Mouse (Mus musculus) cortical plate, adult 2 months (tissue): ENCODE measurements around the gene Poc1b. TPM values are rescaled to one million over a fixed set of nuclear protein-coding genes. Genes with fewer than 3 reads are reported as not detected.

Experiments used
- H3K27ac ChIP-seq: fragments of 200-500 bp; 2 replicates; pipeline ENCODE4 v1.5.1; 2012; ENCODE audit warnings: low read length, control low read depth, inconsistent platforms; ENCODE audit not compliant: insufficient read depth
- H3K4me1 ChIP-seq: fragments of 200-500 bp; 2 replicates; pipeline ENCODE4 v1.6.1; 2011; ENCODE audit warnings: low read length; ENCODE audit not compliant: control insufficient read depth, insufficient read depth
- H3K4me3 ChIP-seq: fragments of 200-500 bp; 2 replicates; pipeline ENCODE4 v1.5.1; 2011; ENCODE audit warnings: mild to moderate bottlenecking, low read length, control low read depth; ENCODE audit not compliant: insufficient read depth
- CTCF ChIP-seq: fragments of 200-500 bp; IDR thresholded peaks from 2 replicates; pipeline ENCODE4 v1.5.1; 2011; ENCODE audit warnings: mild to moderate bottlenecking, control low read depth, low read length; ENCODE audit not compliant: insufficient read depth; ENCODE audit errors: extremely low read depth
- POLR2A ChIP-seq: fragments of 200-500 bp; IDR thresholded peaks from 2 replicates; pipeline ENCODE4 v1.6.1; 2011; ENCODE audit warnings: mild to moderate bottlenecking, low read length, control low read depth; ENCODE audit not compliant: insufficient read depth; ENCODE audit errors: extremely low read depth
- polyA plus RNA-seq: library from polyadenylated mRNA; depleted of rRNA; stranded (reverse); fragments of >200 nt; gene quantifications from 2 replicates; pipeline ENCODE4 v1.2.3, GENCODE M21; 2012

Gene Poc1b
- polyA plus RNA-seq, 1 experiment, result 11.2 TPM

GRCm38 (mm10) chr10:99234336-99234735, 127.5 kb downstream of the Poc1b start:
- Histone ChIP-seq H3K4me3 (no peak overlapping the region), H3K4me1 (0 out of 2 replicates have a peak, but pooled peaks cover 1% of the 10 kb centered on the region), H3K27ac (no peak overlapping the region)
- TF ChIP-seq CTCF (no peak), POLR2A (no peak)

- Histone ChIP-seq H3K27ac (no peak overlapping the region), H3K4me3 (no peak overlapping the region), H3K4me1 (0 out of 2 replicates have a peak, but pooled peaks cover 1% of the 10 kb centered on the region)
- TF ChIP-seq CTCF (no peak), POLR2A (no peak)
Measured at GRCm38 (mm10) chr10:99235081-99235480, 128.2 kb downstream of the Poc1b start.

GRCm38 (mm10) chr10:99237205-99237832, 130.5 kb downstream of the Poc1b start:
- no peak for TF ChIP-seq POLR2A
- TF ChIP-seq CTCF, result no peak
- H3K4me1 ChIP-seq, result peaks cover 4% of the 10 kb centered on the region; the same call in 1 of the 2 replicates
- H3K27ac ChIP-seq, result no peak overlapping the region
- H3K4me3 ChIP-seq, result no peak overlapping the region

- Histone ChIP-seq H3K4me3 (no peak overlapping the region), H3K4me1 (peaks cover 4% of the 10 kb centered on the region; the same call in 1 of the 2 replicates)
- TF ChIP-seq CTCF, result no peak
- TF ChIP-seq POLR2A, result no peak
Measured at GRCm38 (mm10) chr10:99238537-99238936, 131.7 kb downstream of the Poc1b start.

GRCm38 (mm10) chr10:99241284-99241828, 134.5 kb downstream of the Poc1b start:
- peaks cover 4% of the 10 kb centered on the region; the same call in 1 of the 2 replicates for H3K4me1 ChIP-seq
- TF ChIP-seq POLR2A (no peak), CTCF (no peak)
- no peak overlapping the region for H3K27ac ChIP-seq

More at GRCm38 (mm10) chr10:99238537-99238936, 131.7 kb downstream of the Poc1b start:
- no peak overlapping the region for H3K27ac ChIP-seq

GRCm38 (mm10) chr10:99241829-99242711, 135.2 kb downstream of the Poc1b start:
- no peak overlapping the region for H3K27ac ChIP-seq
- H3K4me3 ChIP-seq, result no peak overlapping the region
- TF ChIP-seq POLR2A (no peak), CTCF (no peak)
- peaks cover 4% of the 10 kb centered on the region; the same call in 1 of the 2 replicates for H3K4me1 ChIP-seq

More at GRCm38 (mm10) chr10:99241284-99241828, 134.5 kb downstream of the Poc1b start:
- H3K4me3 ChIP-seq, result no peak overlapping the region

GRCm38 (mm10) chr10:99242721-99243120, 135.9 kb downstream of the Poc1b start:
- H3K27ac ChIP-seq, result no peak overlapping the region
- H3K4me3 ChIP-seq, result no peak overlapping the region
- no peak for TF ChIP-seq POLR2A
- TF ChIP-seq CTCF, result no peak
- peaks cover 2% of the 10 kb centered on the region; the same call in 1 of the 2 replicates for H3K4me1 ChIP-seq

GRCm38 (mm10) chr10:99243907-99244489, 137.2 kb downstream of the Poc1b start:
- TF ChIP-seq POLR2A (no peak), CTCF (no peak)
- no peak overlapping the region for H3K4me3 ChIP-seq
- H3K27ac ChIP-seq, result no peak overlapping the region
- H3K4me1 ChIP-seq, result peaks cover 2% of the 10 kb centered on the region; the same call in 1 of the 2 replicates
